Mouse (Mus musculus): ENCODE measurements around the gene Unc119b.

DNA sequence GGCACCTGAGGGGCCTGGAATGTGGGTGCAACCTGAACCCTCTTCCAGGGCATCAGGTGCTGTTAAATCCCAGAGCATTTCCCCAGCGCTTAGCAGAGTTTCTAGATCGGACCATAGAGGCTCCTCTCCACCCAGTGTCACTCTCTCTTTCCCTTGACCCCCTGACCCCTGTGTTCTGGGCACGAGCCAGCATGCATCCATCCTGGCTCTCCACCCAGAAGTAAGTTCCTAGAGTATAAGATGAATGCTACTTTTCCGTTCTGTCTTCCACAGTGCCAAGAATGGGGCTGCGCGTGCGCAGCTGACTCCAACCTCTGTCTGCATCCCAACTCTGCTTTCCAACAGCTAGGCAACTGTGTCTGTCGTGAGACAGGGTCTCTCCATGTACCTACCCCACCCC, 35.4 kb upstream of the Unc119b start:
- no peak for TF ChIP-seq EP300 (IDR thresholded peaks at IDR 0.05)
- no peak for TF ChIP-seq CTCF (IDR thresholded peaks at IDR 0.05)
